Mouse (Mus musculus) ovary, adult 2 months (tissue): ENCODE data around the gene Casp3. TPM values are rescaled to one million over a fixed set of nuclear protein-coding genes. Genes with fewer than 3 reads are reported as not detected.

ENCODE experiments used
- polyA plus RNA-seq: library from polyadenylated mRNA; depleted of rRNA; stranded (reverse); fragments of >200 nt; gene quantifications from 2 replicates; pipeline ENCODE4 v1.2.3, GENCODE M21; 2012; rRNA removed

The Casp3 gene
- 3.5 and 5.1 TPM in 2 replicates for polyA plus RNA-seq

DNA sequence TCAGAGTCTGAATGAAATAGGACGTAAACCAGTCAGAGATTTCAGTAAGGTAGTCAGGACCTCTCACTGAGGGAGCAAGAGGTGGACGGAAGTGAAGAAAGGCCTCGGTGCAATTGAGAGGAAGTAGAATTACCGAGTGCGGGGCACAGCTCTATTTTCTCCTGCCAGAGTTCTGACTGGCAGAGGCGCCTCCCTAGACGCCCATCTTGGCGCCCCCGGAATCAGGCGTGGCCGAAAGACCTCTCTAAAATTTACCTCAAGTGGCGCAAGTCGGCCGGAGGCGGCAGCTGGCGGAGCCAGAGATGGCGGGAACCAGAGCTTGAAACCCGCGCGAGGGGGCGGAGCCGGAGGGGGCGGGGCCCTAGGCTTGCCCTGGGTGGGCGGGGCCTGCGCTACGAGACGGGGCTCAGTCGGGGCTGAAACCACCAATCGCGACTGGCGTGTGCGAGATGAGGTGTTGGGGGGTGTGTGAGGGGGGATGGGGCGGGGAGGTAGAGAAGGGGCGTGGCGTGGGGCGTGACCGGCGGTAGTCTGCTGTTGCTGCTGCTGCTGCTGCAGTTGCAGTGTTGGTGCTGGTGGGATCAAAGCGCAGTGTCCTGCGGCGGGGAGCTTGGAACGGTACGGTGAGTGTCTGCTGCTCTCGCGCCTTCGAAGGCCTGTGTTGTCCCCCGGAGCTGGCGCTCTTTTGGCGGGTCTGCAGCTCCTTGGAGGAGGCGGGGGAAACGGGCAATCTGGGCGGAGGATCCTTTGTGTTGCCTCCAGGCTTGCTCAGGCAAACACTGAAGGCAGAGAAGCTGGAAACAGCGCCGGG, at the start of gene Casp3, which contains the start of gene Primpol:
Gene Casp3 (plus strand): TSS at position 413 of the 811 bp plus-strand sequence.
Gene Primpol (minus strand): TSS at position 334 of the 811 bp plus-strand sequence.

Other genes with a start within 250 kb of the Casp3 start
- gene Acsl1, start 146.3 kb upstream of the Casp3 start, polyA plus RNA-seq: 29.3 and 37.1 TPM in 2 replicates
- 3.5 and 5.6 TPM in 2 replicates for gene Cenpu, start 65.3 kb upstream of the Casp3 start, polyA plus RNA-seq
- 0.76 and 0.98 TPM in 2 replicates for gene Primpol, start 79 bp upstream of the Casp3 start, polyA plus RNA-seq
- gene Irf2, start 122.4 kb downstream of the Casp3 start, polyA plus RNA-seq: 6.4 and 7.6 TPM in 2 replicates